Mouse (Mus musculus): ENCODE data around the gene Nfat5. TPM values are rescaled to one million over a fixed set of nuclear protein-coding genes. Genes with fewer than 3 reads are reported as not detected.

Gene Nfat5
- total RNA-seq, 2 experiments from 2014 or later = 35.1 to 39.5 TPM

DNA sequence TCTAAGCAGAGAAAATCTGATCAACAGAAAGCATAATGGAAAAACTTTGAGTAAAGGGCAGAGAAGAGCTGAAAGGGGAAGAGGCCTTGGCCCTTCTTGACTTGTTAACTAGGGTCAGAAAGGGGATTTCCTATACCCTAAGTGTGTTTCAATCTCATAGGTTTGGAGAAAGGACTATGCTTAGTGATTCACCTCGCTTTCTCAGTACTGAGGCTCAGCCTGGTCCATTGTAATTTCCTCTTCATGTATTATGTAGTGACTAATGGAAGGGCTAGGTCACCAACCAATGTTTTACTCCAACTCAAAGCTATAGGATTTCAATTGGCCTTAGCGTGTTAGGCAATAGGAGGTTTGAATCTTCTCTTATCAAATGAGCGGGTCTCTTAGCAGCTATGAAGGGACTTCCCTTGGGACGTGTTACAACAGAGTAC lies 2.1 kb upstream of the Nfat5 start:
- no peak for DNase-seq (ENCODE audit: low spot score in 2 of 2)

DNA sequence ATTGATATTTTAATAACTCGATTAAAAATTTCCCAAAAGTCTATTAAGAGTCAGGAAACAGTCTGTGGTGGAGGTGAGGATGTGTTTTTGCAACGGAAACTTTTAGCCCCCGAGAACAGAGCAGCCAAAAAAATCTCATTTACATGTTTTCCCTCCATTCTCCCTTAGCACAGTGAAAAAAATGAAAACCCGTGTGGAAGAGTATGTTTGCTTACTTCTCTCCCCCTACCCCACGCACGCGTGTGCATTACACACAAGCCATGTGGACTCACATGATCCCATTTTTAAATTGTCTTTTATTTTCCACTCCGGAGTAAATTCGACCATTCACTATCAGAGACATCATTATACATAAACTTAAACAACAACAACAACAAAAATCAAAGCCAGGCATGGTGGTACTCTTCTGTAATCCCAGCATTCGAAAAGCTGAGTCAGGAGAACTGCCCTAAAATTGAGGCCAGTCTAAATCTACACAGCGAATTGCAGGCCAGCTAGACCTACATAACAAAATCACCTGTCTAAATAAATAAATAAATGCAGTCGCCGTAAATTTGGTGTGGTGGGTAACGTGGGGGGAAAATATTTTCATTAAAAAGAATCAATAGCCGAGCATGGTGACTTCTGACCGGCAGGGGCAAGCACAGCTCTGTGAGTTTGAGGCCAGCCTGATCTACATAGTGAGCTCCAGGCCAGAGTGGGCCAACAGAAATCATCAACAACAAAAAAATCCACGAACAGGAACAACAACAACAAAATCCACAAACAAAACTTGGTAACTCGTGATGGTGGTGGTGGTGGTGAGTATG lies 947 bp upstream of the Nfat5 start:
- DNase-seq (ENCODE audit: low spot score in 2 of 2) = no peak

- DNase-seq (ENCODE audit: low spot score in 2 of 2) = peak; percentile 32 to 69
These were observed 665 bp downstream of the Nfat5 start for GRCm38 (mm10) chr8:107293641-107294628.

- DNase-seq (ENCODE audit: low spot score in 2 of 2) = no peak
These were observed 2.2 kb downstream of the Nfat5 start for GRCm38 (mm10) chr8:107295450-107295849.

- no peak for DNase-seq (ENCODE audit: low spot score in 2 of 2)
These were observed 18.6 kb downstream of the Nfat5 start for GRCm38 (mm10) chr8:107311876-107312275.

- peak; percentile 43 to 67 for DNase-seq (ENCODE audit: low spot score in 2 of 2)
These were observed 30.9 kb downstream of the Nfat5 start for GRCm38 (mm10) chr8:107324142-107324541.

- no peak for DNase-seq (ENCODE audit: low spot score in 2 of 2)
These were observed 36.3 kb downstream of the Nfat5 start for GRCm38 (mm10) chr8:107329595-107329994.

- DNase-seq (ENCODE audit: low spot score in 2 of 2) = no peak
These were observed 43.2 kb downstream of the Nfat5 start for GRCm38 (mm10) chr8:107336480-107336879.

- DNase-seq (ENCODE audit: low spot score in 2 of 2) = no peak
These were observed 77.0 kb downstream of the Nfat5 start for GRCm38 (mm10) chr8:107370311-107370710.

DNA sequence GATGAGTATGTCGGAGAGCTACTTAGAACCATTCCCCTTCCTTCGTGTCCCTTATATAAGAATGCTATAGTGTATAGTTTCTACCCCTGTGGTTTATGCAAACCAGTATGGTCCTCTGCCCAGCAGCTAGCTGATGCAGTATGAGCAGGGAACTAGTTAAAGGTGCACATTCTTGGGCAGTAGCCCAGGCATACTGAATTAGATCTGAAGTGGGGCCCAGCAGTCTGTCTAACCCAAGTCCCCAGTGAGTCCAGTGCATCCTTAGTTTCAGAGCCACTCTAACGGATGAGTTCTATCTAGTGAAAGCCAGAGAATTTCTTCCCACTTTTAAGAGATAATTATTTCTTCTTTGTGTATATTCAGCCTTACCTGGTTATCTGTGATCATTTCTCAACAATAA lies 84.1 kb downstream of the Nfat5 start:
- no peak for DNase-seq (ENCODE audit: low spot score in 2 of 2)

GRCm38 (mm10) chr8:107380734-107381133 lies 87.5 kb downstream of the Nfat5 start:
- no peak for DNase-seq (ENCODE audit: low spot score in 2 of 2)

GRCm38 (mm10) chr8:107381666-107382065 lies 88.4 kb downstream of the Nfat5 start:
- no peak for DNase-seq (ENCODE audit: low spot score in 2 of 2)

DNA sequence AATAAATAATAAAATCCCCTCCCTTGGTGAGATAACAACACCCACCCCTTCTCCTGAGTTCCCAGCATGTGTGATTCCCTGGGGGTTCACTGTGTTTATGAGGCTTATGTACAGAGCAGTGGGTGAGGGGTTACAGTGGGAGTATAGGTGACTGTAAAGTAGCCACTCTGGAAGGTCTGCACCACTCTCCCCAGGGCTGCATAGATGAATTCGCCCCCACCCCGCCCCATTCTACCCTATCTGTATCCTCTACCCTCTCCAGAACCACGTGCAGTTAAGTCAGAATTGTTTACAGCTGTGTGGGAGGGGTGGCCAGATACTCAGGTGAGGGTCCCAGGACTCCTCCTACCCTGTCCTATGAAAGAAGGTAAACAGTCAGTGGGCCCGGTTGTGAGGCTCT lies 89.6 kb downstream of the Nfat5 start:
- no peak for DNase-seq (ENCODE audit: low spot score in 2 of 2)

DNA sequence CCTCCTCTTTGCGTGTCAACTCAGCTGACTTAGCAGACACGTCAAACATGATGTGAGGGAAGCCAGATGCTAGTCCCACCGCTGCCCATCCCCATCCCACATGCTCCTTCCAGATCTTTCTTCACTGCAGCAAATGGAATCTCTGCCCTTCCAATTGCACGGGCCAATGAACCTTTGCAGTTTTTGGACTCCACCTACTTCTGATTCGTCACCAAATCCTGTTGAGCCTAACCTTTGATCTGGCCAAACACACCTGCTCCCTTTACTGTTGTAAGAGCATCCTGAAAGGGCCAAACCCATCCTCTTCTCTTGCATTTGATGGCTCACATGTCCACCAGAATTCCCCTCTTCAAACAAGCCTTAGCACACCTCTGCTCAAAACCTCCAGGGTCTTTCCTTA lies 91.4 kb downstream of the Nfat5 start:
- no peak for DNase-seq (ENCODE audit: low spot score in 2 of 2)

- no peak for DNase-seq (ENCODE audit: low spot score in 2 of 2)
These were observed 91.8 kb downstream of the Nfat5 start for GRCm38 (mm10) chr8:107385063-107385462.

DNA sequence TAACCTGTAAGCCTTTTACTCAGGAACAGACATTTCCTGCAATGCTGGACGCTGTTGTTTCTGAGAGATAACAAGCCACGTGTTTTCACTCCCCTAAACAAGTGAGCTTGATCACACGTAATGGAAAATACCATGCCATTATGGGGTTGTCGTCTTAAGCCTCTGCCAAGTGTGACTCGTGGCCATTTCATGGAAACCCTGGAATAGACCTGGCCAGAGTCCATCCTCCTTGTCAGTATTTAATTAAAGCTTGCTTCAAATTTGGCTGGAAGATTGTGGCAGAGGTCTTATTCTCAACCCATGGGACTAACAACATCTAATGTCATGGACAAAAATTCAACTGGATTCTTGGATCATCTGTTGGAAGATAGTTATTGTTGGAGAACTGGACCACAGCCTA lies 92.9 kb downstream of the Nfat5 start:
- no peak for DNase-seq (ENCODE audit: low spot score in 2 of 2)

DNA sequence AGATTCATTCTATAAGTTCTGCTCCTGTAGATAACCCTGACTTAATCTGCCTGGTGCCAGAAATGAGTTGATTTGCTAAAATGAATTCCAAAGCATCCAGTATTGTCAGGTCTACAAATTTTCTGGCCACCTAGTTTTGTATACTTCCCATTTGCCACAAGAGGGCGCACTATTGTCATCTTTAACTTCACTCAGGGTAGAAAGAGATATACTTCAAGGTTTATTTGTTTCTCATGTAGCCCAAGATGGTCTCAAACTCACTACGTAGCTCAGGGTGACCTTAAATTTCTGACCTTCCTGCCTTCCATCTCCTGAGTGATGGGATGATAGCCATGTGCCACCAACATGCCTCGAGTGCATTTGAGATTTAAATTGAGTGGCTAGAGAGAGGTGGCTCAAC lies 93.4 kb downstream of the Nfat5 start:
- DNase-seq (ENCODE audit: low spot score in 2 of 2) = no peak

DNA sequence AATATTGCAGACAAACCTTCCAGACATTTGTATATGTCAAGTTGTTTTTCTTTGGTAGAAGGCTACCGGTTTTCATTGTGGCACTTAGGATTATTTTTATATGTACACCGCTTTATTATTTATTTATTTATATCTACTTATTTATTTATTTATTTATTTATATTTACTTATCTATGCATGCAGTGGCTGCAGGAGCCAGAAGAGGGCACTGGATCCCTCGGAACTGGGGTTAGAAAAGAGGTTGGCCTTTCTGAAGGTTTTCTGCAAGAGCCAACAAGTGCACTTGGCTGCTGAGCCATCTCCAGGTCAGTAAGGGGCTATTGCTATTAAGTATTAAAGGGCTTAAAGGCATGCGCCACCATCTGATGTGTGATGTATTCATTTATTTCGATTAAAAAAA lies 94.6 kb downstream of the Nfat5 start:
- peak in 1 of 2 experiments; percentile 47 for DNase-seq (ENCODE audit: low spot score in 2 of 2)

GRCm38 (mm10) chr8:107389557-107389956 lies 96.3 kb downstream of the Nfat5 start:
- DNase-seq (ENCODE audit: low spot score in 2 of 2) = peak in 1 of 2 experiments; percentile 26

DNA sequence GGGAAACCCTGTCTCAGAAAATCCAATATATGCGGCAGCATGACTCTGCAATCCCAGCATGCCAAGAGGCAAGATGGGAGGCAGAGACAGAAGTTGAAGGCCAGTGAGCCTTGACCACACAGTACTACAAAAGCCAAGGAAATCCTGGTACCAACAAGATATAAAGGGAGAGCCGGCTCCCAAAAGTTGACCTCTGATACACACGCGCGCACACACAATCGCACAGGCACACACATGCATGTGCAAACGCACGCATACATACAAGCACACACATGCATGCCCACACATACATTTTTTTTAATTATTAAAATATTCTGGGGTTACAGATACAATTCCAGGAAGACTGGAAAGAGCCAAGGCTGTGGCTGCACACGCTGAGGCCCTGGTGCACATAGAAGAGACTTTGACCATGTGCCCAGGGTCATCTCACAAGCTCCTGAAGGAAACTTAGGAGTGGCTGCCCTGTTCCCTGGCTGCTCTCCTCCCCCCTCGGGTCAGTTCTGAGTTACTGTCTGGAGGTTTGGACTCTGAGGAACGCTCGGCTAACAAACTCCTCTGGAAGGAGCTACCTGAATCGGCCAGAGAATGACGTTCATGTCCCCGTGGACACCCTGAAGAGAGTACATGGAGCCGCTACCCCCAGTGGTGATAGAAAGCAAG lies 97.3 kb downstream of the Nfat5 start:
- no peak for DNase-seq (ENCODE audit: low spot score in 2 of 2)

GRCm38 (mm10) chr8:107391136-107391516 lies 97.9 kb downstream of the Nfat5 start:
- no peak for DNase-seq (ENCODE audit: low spot score in 2 of 2)
